Mouse (Mus musculus) adipose tissue, adult 10 weeks (tissue): ENCODE data around the gene Tspo2. TPM values are rescaled to one million over a fixed set of nuclear protein-coding genes. Genes with fewer than 3 reads are reported as not detected.

ENCODE experiments used
- polyA plus RNA-seq: library from polyadenylated mRNA; stranded (reverse); fragments of 350-450 nt; fragmentation: Illumina TruSeq; extraction: RNeasy Lipid Tissue Mini Kit (QIAGEN cat#74804); gene quantifications from one replicate; pipeline ENCODE4 v1.2.3, GENCODE M21; 2014; ENCODE audit warnings: low read depth, low replicate concordance

Tspo2 gene
- not detected for polyA plus RNA-seq

DNA sequence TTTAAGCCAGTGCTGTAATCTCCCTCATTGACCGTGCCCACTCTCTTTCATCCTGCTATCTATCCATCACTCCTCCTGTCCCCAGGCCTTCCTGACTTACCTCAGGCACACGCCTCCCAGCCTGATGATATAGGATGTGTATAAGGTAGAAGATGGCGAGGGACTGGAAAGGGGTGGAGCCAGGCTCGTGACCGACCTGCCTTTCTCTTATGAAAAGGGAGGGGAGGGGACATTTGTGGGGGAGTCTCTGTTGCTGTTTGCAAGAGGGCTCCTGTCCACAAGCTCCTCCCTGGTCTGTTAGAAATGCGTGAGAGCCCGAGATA is at the start of gene Tspo2:
Tspo2 (minus strand) TSS at position 170 of the 323 bp plus-strand sequence.

DNA sequence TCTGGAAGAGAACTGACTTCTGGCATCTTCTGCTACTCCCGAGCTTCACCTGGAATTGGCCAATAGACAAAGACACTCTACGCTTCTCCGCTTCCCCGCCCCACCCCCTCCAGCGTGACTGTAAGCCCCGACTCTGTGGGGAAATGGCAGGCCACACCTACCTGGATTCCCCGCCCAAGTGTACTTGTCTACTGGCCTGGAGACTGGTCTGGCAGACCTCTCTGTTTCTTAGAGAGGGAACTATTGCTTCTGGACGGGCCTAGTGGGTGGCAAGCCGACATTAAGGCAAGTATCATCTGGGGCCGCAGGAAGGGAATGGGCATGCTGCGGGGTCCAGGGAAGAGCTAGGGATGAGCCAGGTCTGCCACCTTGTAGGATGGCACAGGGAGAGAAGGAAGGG is 3.4 kb upstream of the Tspo2 start, which contains the start of gene Unc5cl:
Unc5cl (plus strand) TSS at position 214 of the 400 bp plus-strand sequence.

GRCm38 (mm10) chr17:48432158-48432980 is 19.0 kb downstream of the Tspo2 start, which contains the start of gene Apobec2:
Apobec2 (minus strand) TSS chr17:48432930.

DNA sequence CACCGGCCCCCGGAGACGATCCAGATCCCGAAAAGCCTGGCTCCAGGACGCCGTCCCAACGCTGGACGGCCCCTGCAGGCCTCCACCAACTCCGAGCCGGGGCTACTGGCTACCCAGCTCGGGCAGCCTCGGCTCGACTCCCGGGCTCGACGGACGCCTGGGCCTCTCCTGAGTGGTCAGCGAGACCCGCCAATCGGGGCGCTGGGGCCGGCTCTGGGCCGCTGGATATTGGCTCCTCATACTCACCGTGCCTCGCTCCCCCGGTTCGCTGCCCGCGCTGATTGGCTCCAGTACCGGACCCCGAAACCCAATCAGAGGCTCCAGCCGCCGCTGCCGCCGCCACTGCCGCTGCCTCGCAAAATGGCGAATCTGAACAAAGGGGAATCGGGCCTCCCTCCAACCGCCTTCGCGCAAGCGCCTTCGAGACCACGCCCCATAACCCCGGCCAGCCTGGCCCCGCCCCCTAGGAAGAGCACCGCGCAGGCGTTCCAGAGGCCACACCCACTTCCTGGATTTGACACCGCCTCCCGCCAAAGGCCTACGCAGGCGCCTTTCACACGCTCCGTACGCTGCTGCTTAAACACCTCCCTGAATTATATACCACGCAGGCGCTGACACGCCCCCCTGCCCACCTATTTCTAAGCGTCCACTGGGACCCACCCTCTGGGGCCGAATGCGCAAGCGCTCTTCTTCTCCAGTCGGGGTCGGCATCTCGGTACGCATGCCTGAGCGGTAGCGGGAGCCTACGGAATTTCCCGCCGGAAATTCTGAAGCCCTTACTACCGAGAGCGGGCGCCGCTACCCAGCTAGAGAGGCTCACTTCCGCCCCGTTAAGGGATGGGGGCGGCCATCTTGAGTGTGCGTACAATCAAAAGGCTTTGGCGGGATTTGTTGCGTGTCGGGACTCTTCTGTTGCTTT is 41.7 kb downstream of the Tspo2 start, which contains the start of the genes Nfya and Oard1:
Nfya (minus strand) TSS at position 527 of the 919 bp plus-strand sequence.
Oard1 (plus strand) TSS at position 635 of the 919 bp plus-strand sequence.

Other genes with a start within 250 kb of the Tspo2 start
- gene Trem1, start 218.8 kb downstream of the Tspo2 start, polyA plus RNA-seq = not detected
- gene Trem3, start 203.7 kb downstream of the Tspo2 start, polyA plus RNA-seq = not detected
- 0.53 TPM for gene Treml4, start 187.2 kb downstream of the Tspo2 start, polyA plus RNA-seq
- 0.36 TPM for gene Treml2, start 152.0 kb downstream of the Tspo2 start, polyA plus RNA-seq
- gene B430306N03Rik, start 135.4 kb downstream of the Tspo2 start, polyA plus RNA-seq = 0.68 TPM
- gene Trem2, start 105.1 kb downstream of the Tspo2 start, polyA plus RNA-seq = 11.4 TPM
- gene Treml1, start 91.6 kb downstream of the Tspo2 start, polyA plus RNA-seq = not detected
- gene Nfya, start 41.6 kb downstream of the Tspo2 start, polyA plus RNA-seq = 24.5 TPM
- gene Oard1, start 41.5 kb downstream of the Tspo2 start, polyA plus RNA-seq = 39.9 TPM
- 0.21 TPM for gene Apobec2, start 18.6 kb downstream of the Tspo2 start, polyA plus RNA-seq
- gene Unc5cl, start 3.4 kb upstream of the Tspo2 start, polyA plus RNA-seq = 1.2 TPM